Mouse (Mus musculus): ENCODE measurements around the gene Ctnna3.
"Not testable (repeated sequence)": the region's sequence is repeated elsewhere in the genome, so short reads cannot be mapped to it uniquely, and the experiment has no call there.

Ctnna3 gene

GRCm38 (mm10) chr10:64898739-64899138, 1468.8 kb downstream of the Ctnna3 start:
- no peak for DNase-seq (ENCODE audit: low spot score)

GRCm38 (mm10) chr10:64901726-64902125, 1471.8 kb downstream of the Ctnna3 start:
- no peak for DNase-seq (ENCODE audit: low spot score)

GRCm38 (mm10) chr10:64940975-64941374, 1511.1 kb downstream of the Ctnna3 start:
- no peak for DNase-seq (ENCODE audit: low spot score)

- DNase-seq (ENCODE audit: low spot score): no peak
These were observed 1528.5 kb downstream of the Ctnna3 start for GRCm38 (mm10) chr10:64958391-64958790.

GRCm38 (mm10) chr10:64992871-64993270, 1563.0 kb downstream of the Ctnna3 start:
- DNase-seq (ENCODE audit: low spot score): no peak

GRCm38 (mm10) chr10:65013525-65013924, 1583.6 kb downstream of the Ctnna3 start:
- no peak for DNase-seq (ENCODE audit: low spot score)

GRCm38 (mm10) chr10:65022667-65023066, 1592.8 kb downstream of the Ctnna3 start:
- no peak for DNase-seq (ENCODE audit: low spot score)

- DNase-seq (ENCODE audit: low spot score): not testable (repeated sequence)
These were observed 1603.6 kb downstream of the Ctnna3 start for GRCm38 (mm10) chr10:65033516-65033915.
